16 mouse cellular contexts compared by ENCODE assay signal in genomic region chr12:31520119-31520518, GRCm38 (mm10). TPM values are rescaled to one million over a fixed set of nuclear protein-coding genes. Genes with fewer than 3 reads are reported as not detected.
DNase-seq lines count a peak whose midpoint lies in the region; ATAC-seq and TF ChIP-seq lines count a peak whose summit lies in the region.
"Had no signal": no experiment of that assay in that cellular context is flagged by ENCODE, and none has a peak within 500 bp of the region (broad histone marks: within the 10 kb centered on the region; RNA-seq: fewer than 3 reads in every experiment).

No protein-coding gene starts in this region.

- H3K9me3 ChIP-seq in midbrain, postnatal 0 days (ENCODE audit: low read length) = no peaks in the 10 kb centered on the region
- H3K9me3 ChIP-seq in midbrain, embryonic 13.5 days = no peaks in the 10 kb centered on the region
- 0 out of 2 replicates have a peak, but pooled peaks cover 4% of the 10 kb centered on the region for H3K9me3 ChIP-seq in liver, embryonic 12.5 days (replicated peaks)
- H3K9me3 ChIP-seq: hindbrain, embryonic 15.5 days; kidney, embryonic 15.5 days had no signal

- H3K4me3 ChIP-seq in midbrain, postnatal 0 days (ENCODE audit: low read depth, low read length) = no peak overlapping the region
- H3K4me3 ChIP-seq in midbrain, embryonic 13.5 days (replicated peaks) = no peak overlapping the region
- H3K4me3 ChIP-seq in liver, embryonic 12.5 days = no peak overlapping the region
- H3K4me3 ChIP-seq: erythroblast, embryonic 14.5 days; hindbrain, embryonic 15.5 days; kidney, embryonic 15.5 days had no signal

- no peaks in the 10 kb centered on the region for H3K4me1 ChIP-seq in midbrain, postnatal 0 days (ENCODE audit: insufficient read depth, low read length)
- peaks cover 4% of the 10 kb centered on the region; the same call in 1 of the 2 replicates for H3K4me1 ChIP-seq in midbrain, embryonic 13.5 days (replicated peaks)
- no peaks in the 10 kb centered on the region for H3K4me1 ChIP-seq in liver, embryonic 12.5 days
- H3K4me1 ChIP-seq: hindbrain, embryonic 15.5 days; kidney, embryonic 15.5 days had no signal

- 74% methylated on average over 6 of the region's 6 CpGs for WGBS in midbrain, postnatal 0 days
- WGBS in midbrain, embryonic 13.5 days = 84% methylated on average over 6 of the region's 6 CpGs
- 74% methylated on average over 6 of the region's 6 CpGs for WGBS in liver, embryonic 12.5 days (ENCODE audit: insufficient replicate concordance)

- no peaks in the 10 kb centered on the region for H3K27me3 ChIP-seq in midbrain, postnatal 0 days (ENCODE audit: insufficient read depth, low read length)
- no peaks in the 10 kb centered on the region for H3K27me3 ChIP-seq in midbrain, embryonic 13.5 days
- no peaks in the 10 kb centered on the region for H3K27me3 ChIP-seq in liver, embryonic 12.5 days (replicated peaks)
- H3K27me3 ChIP-seq: hindbrain, embryonic 15.5 days; kidney, embryonic 15.5 days had no signal

- no peaks in the 10 kb centered on the region for H3K36me3 ChIP-seq in midbrain, postnatal 0 days (ENCODE audit: insufficient read depth, low read length)
- no peaks in the 10 kb centered on the region for H3K36me3 ChIP-seq in midbrain, embryonic 13.5 days
- no peaks in the 10 kb centered on the region for H3K36me3 ChIP-seq in liver, embryonic 12.5 days
- H3K36me3 ChIP-seq: hindbrain, embryonic 15.5 days; kidney, embryonic 15.5 days had no signal

- ATAC-seq in frontal cortex, adult (ENCODE audit: low TSS enrichment) = peak; percentile 72
- ATAC-seq in midbrain, postnatal 0 days (ENCODE audit: low FRiP score) = no peak
- ATAC-seq in midbrain, embryonic 13.5 days = no peak
- ATAC-seq in liver, embryonic 12.5 days = no peak
- ATAC-seq: Patski had no signal

- H3K27ac ChIP-seq in midbrain, postnatal 0 days (ENCODE audit: low read depth, low read length) = no peak overlapping the region
- no peak overlapping the region for H3K27ac ChIP-seq in midbrain, embryonic 13.5 days
- H3K27ac ChIP-seq in liver, embryonic 12.5 days = no peak overlapping the region
- H3K27ac ChIP-seq: hindbrain, embryonic 15.5 days; kidney, embryonic 15.5 days; liver, embryonic 14.5 days had no signal

- no peak for TF ChIP-seq CTCF in midbrain, postnatal 0 days (IDR thresholded peaks at IDR 0.05)

- no peak overlapping the region for H3K4me2 ChIP-seq in midbrain, postnatal 0 days (ENCODE audit: low read depth, low read length, poor library complexity, severe bottlenecking)
- no peak overlapping the region for H3K4me2 ChIP-seq in midbrain, embryonic 13.5 days (replicated peaks)
- H3K4me2 ChIP-seq in liver, embryonic 12.5 days = no peak overlapping the region
- H3K4me2 ChIP-seq: hindbrain, embryonic 15.5 days; kidney, embryonic 15.5 days had no signal

- DNase-seq in frontal cortex, postnatal 14 days (ENCODE audit: low spot score in 2 of 2) = no peak
- DNase-seq in kidney, postnatal 10 days = peak; percentile 49
- DNase-seq in kidney, adult 11 months = no peak
- peak; percentile 55 for DNase-seq in midbrain, postnatal 0 days (ENCODE audit: low spot score)
- DNase-seq in thymus, adult 18-20 months = no peak
- DNase-seq: adrenal gland, adult 8-10 months had no signal

- H3K9ac ChIP-seq in midbrain, postnatal 0 days (replicated peaks; ENCODE audit: low read length, poor library complexity, severe bottlenecking) = no peak overlapping the region
- H3K9ac ChIP-seq in midbrain, embryonic 13.5 days (replicated peaks) = no peak overlapping the region
- no peak overlapping the region for H3K9ac ChIP-seq in liver, embryonic 12.5 days
- H3K9ac ChIP-seq: hindbrain, embryonic 15.5 days; kidney, embryonic 15.5 days; liver, embryonic 14.5 days had no signal

RNA-seq across cellular contexts. Expression of gene Cbll1, which starts 20.7 kb away (rescaled TPM):
- total RNA-seq in midbrain, postnatal 0 days (2014; rRNA removed) = 19.5 and 25.2 TPM in 2 replicates
- 17.4 and 17.7 TPM in 2 replicates for polyA plus RNA-seq in midbrain, postnatal 0 days (2015; fragmentation: Nextera tagmentation; extraction: Ambion mirVana)
- polyA plus RNA-seq in midbrain, embryonic 13.5 days (2015; fragmentation: Nextera tagmentation; extraction: Ambion mirVana) = 18.7 and 19.5 TPM in 2 replicates
- polyA plus RNA-seq in liver, embryonic 12.5 days (2016; fragmentation: Nextera tagmentation; extraction: Ambion mirVana) = 4.9 and 6.9 TPM in 2 replicates

RNA-seq across cellular contexts. Expression of gene Slc26a4, which starts 39.6 kb away (rescaled TPM):
- 0.05 and 0.33 TPM in 2 replicates for total RNA-seq in midbrain, postnatal 0 days (2014; rRNA removed)
- 0.10 TPM in 1 of 2 replicates, not detected in the other for polyA plus RNA-seq in midbrain, postnatal 0 days (2015; fragmentation: Nextera tagmentation; extraction: Ambion mirVana)
- polyA plus RNA-seq in midbrain, embryonic 13.5 days (2015; fragmentation: Nextera tagmentation; extraction: Ambion mirVana) = 0.05 TPM in 1 of 2 replicates, not detected in the other
- polyA plus RNA-seq in liver, embryonic 12.5 days (2016; fragmentation: Nextera tagmentation; extraction: Ambion mirVana) = not detected in 2 replicates
- total RNA-seq: gastrocnemius, adult 18-20 months; megakaryocyte, adult 5-6 weeks had no signal
- polyA plus RNA-seq: erythroblast, embryonic 14.5 days; hindbrain, embryonic 15.5 days; liver, embryonic 14.5 days had no signal

Comparison
In these comparisons a context has a peak if more than half of its experiments do, and no peak if none do; other contexts are left out.
1. DNase-seq: peak in kidney, postnatal 10 days (single experiment) and midbrain, postnatal 0 days (single experiment); none in frontal cortex, postnatal 14 days (0 of 2), kidney, adult 11 months (single experiment) and thymus, adult 18-20 months (0 of 2).